Mouse (Mus musculus): ENCODE results near the gene Ldhb. TPM values are rescaled to one million over a fixed set of nuclear protein-coding genes. Genes with fewer than 3 reads are reported as not detected.
"Not testable (repeated sequence)": the region's sequence is repeated elsewhere in the genome, so short reads cannot be mapped to it uniquely, and the experiment has no call there.

Ldhb gene
- polyA plus RNA-seq, 1 experiment from 2014 or later = 19.7 TPM

DNA sequence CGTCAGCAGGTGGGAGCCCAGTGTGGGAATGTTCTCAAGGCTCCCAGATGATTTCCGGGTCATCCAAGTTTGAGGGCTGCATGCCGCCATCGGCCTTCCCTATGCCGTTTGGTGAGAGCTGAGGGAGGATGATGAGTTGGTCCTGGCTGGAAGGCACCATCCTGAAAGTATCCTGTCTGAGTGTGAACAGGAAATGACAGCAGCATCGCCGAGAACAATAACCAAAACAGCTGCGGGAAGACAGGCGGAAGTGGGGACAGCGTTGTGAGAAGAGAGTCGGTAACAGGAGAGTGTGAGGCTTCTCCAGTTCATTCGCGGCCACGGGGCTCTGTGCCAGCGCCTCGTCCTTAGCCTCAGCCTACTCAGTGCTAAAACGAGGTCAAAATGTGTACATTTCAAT, 30.7 kb upstream of the Ldhb start:
- no peaks in the 10 kb centered on the region for H3K4me1 ChIP-seq (replicated peaks)
- H3K9me3 ChIP-seq (replicated peaks) = no peaks in the 10 kb centered on the region
- no peak overlapping the region for H3K27ac ChIP-seq (replicated peaks)
- ATAC-seq (ENCODE audit: insufficient read depth) = peak; percentile 15; the same call in 1 of the 2 replicates
- no peaks in the 10 kb centered on the region for H3K36me3 ChIP-seq (replicated peaks)
- H3K4me2 ChIP-seq = no peak overlapping the region
- H3K9ac ChIP-seq = no peak overlapping the region
- no peak overlapping the region for H3K4me3 ChIP-seq (replicated peaks)
- 33% methylated on average over 17 of the region's 17 CpGs for WGBS (ENCODE audit: insufficient replicate concordance)
- no peaks in the 10 kb centered on the region for H3K27me3 ChIP-seq

DNA sequence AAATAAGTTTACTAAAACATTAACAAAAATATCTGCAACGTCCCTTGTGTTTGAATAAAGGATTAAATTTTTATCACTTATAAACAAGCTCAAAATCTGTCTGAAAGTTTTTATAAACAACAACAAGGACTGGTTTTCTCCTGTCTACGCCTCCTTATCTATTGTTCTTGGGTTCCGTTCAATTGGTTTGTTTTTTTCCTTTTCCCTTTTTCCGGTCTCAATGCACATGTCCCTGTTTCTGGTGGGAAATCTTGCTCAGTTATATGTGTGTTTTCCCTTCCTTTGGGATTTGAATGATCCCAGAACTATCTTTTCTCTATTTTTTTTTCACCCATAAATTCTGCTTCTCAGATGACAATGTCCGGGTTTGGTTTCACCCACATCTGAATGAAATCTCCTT, 25.7 kb upstream of the Ldhb start:
- H3K9me3 ChIP-seq (replicated peaks) = no peaks in the 10 kb centered on the region
- H3K36me3 ChIP-seq (replicated peaks) = no peaks in the 10 kb centered on the region
- no peaks in the 10 kb centered on the region for H3K27me3 ChIP-seq
- H3K4me3 ChIP-seq (replicated peaks) = no peak overlapping the region
- no peak overlapping the region for H3K9ac ChIP-seq
- whole genome bisulfite sequencing (ENCODE audit: insufficient replicate concordance) = 62% methylated on average over 5 of the region's 5 CpGs
- H3K4me1 ChIP-seq (replicated peaks) = peaks cover 16% of the 10 kb centered on the region; the same call in 1 of the 2 replicates
- no peak overlapping the region for H3K4me2 ChIP-seq
- no peak overlapping the region for H3K27ac ChIP-seq (replicated peaks)
- ATAC-seq (ENCODE audit: insufficient read depth) = no peak

DNA sequence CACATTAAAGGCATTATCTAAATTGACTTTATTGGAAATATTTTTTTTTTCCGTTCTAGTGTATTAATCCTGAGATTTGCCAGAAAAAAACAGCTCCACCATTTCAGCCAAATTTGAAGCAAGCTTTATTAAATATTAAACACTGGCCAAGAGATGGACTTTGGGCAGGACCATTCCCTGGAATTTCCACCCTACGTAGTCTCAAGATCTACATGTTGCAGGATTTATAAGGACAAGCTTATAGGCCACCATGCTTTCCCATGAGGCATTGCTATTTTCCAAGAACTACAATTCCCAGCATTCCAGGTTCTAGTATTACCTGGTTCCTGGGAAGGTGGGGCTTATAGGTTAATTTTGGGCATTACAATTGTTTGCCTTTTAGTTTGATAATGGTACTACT, 24.9 kb upstream of the Ldhb start:
- H3K9ac ChIP-seq = no peak overlapping the region
- 82% methylated on average over 2 of the region's 2 CpGs for WGBS (ENCODE audit: insufficient replicate concordance)
- no peak for ATAC-seq (ENCODE audit: insufficient read depth)
- no peaks in the 10 kb centered on the region for H3K9me3 ChIP-seq (replicated peaks)
- H3K4me2 ChIP-seq = no peak overlapping the region
- no peaks in the 10 kb centered on the region for H3K36me3 ChIP-seq (replicated peaks)
- H3K27ac ChIP-seq (replicated peaks) = no peak overlapping the region
- peaks cover 16% of the 10 kb centered on the region; the same call in 1 of the 2 replicates for H3K4me1 ChIP-seq (replicated peaks)
- H3K27me3 ChIP-seq = no peaks in the 10 kb centered on the region
- no peak overlapping the region for H3K4me3 ChIP-seq (replicated peaks)

DNA sequence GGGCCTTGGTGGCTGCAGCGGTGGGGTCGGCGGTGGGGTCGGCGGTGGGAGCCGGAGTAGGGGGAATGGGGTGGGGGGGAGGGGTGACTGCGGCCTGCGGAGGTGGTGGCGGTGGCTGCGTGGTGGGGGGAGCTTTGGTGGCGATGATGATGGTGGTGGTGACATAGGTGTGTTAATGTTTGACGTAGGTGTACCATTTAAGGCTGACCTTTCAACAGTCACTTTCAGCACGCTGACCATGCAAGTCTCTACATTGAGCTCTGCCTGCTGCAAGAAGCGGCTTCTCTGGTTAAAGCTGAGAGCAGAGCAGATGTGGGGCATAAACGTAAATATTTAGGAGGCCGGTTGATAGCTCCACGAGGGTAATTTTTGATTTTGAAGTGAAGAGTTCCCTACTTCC, 24.4 kb upstream of the Ldhb start:
- H3K27me3 ChIP-seq = no peaks in the 10 kb centered on the region
- no peak overlapping the region for H3K27ac ChIP-seq (replicated peaks)
- peaks cover 16% of the 10 kb centered on the region; the same call in 1 of the 2 replicates for H3K4me1 ChIP-seq (replicated peaks)
- no peaks in the 10 kb centered on the region for H3K9me3 ChIP-seq (replicated peaks)
- no peak overlapping the region for H3K4me3 ChIP-seq (replicated peaks)
- 82% methylated on average over 17 of the region's 17 CpGs for WGBS (ENCODE audit: insufficient replicate concordance)
- ATAC-seq (ENCODE audit: insufficient read depth) = no peak
- no peak overlapping the region for H3K4me2 ChIP-seq
- H3K36me3 ChIP-seq (replicated peaks) = no peaks in the 10 kb centered on the region
- no peak overlapping the region for H3K9ac ChIP-seq

DNA sequence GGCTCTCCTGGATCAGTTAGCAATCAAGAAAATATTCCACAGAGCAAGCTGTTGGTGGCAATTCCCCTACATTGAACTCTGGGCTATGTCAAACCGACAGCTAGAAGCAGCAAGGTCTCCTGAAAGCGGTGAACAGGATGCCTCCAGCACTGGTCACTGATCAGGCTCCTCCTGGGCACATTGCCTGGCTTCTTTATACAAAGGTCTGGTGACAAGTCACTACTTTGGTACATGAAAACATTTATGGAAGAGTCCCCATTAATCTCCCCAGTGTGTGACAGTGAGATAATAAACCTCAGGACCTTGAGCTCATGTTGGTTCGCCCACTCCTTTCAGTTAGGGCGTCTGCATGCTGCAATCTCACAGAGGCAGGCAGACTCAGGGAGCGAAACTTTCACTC, 22.6 kb upstream of the Ldhb start:
- no peaks in the 10 kb centered on the region for H3K36me3 ChIP-seq (replicated peaks)
- H3K9me3 ChIP-seq (replicated peaks) = no peaks in the 10 kb centered on the region
- WGBS (ENCODE audit: insufficient replicate concordance) = 35% methylated on average over 5 of the region's 5 CpGs
- no peak overlapping the region for H3K9ac ChIP-seq
- no peak overlapping the region for H3K4me3 ChIP-seq (replicated peaks)
- ATAC-seq (ENCODE audit: insufficient read depth) = peak; percentile 70
- H3K4me1 ChIP-seq (replicated peaks) = peaks cover 16% of the 10 kb centered on the region; the same call in 1 of the 2 replicates
- no peak overlapping the region for H3K4me2 ChIP-seq
- no peak overlapping the region for H3K27ac ChIP-seq (replicated peaks)
- no peaks in the 10 kb centered on the region for H3K27me3 ChIP-seq

DNA sequence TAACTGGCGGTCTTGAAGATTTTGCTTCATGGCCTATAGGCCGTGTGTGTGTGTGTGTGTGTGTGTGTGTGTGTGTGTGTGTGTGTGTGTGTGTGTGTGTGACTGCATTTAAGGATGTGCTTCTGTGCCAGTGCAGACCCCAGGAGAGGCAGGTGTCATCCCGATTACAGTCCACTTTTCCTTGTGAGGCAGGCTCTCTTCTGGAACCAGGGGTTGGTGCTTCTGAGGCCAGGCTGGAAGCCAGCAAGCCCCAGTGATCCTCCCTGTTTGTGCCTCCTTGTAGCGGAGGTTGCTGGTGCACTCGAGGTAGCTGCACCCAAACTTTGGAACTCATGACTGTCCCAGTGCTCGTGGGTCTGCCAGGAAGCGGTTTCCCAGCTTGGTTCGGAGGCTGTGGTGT, 21.9 kb upstream of the Ldhb start:
- Histone ChIP-seq H3K27me3 (no peaks in the 10 kb centered on the region), H3K36me3 (replicated peaks) (no peaks in the 10 kb centered on the region), H3K4me1 (replicated peaks) (peaks cover 16% of the 10 kb centered on the region; the same call in 1 of the 2 replicates), H3K4me2 (no peak overlapping the region), H3K9ac (no peak overlapping the region), H3K9me3 (replicated peaks) (no peaks in the 10 kb centered on the region), H3K4me3 (replicated peaks) (no peak overlapping the region), H3K27ac (replicated peaks) (no peak overlapping the region)
- ATAC-seq (ENCODE audit: insufficient read depth) = no peak
- 66% methylated on average over 8 of the region's 8 CpGs for WGBS (ENCODE audit: insufficient replicate concordance)

DNA sequence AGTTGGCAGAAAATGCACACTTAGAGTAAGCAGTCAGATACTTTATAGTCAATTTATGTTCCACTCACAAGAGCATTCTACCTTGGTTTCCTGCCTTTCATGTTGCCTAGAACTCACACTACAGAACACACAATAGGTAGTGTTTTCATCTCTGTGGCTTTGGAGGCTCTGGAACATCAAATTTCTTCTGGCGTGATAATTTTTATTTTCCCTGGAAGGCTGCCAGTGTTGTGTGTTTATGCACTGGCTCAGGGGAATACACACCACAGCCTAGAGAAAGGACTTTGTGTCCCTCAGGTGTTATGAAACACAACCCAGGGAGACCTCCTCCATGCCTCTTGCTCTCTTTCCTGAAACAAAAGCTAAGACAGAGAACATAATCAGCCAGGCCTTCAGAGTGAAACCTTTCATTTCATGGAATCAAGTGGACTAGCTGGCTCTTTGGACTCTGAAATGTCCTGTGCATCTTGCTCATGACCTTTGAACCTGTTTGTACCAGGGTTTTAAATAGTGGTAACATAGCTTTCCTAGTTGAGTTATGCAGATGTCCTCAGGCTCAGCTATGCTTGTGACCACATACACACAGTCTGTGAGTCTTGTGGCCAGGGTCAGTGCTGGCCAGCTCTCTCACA, 20.3 kb upstream of the Ldhb start:
- no peak overlapping the region for H3K27ac ChIP-seq (replicated peaks)
- 39% methylated on average over 1 of the region's 1 CpGs for WGBS (ENCODE audit: insufficient replicate concordance)
- no peak for ATAC-seq (ENCODE audit: insufficient read depth)

DNA sequence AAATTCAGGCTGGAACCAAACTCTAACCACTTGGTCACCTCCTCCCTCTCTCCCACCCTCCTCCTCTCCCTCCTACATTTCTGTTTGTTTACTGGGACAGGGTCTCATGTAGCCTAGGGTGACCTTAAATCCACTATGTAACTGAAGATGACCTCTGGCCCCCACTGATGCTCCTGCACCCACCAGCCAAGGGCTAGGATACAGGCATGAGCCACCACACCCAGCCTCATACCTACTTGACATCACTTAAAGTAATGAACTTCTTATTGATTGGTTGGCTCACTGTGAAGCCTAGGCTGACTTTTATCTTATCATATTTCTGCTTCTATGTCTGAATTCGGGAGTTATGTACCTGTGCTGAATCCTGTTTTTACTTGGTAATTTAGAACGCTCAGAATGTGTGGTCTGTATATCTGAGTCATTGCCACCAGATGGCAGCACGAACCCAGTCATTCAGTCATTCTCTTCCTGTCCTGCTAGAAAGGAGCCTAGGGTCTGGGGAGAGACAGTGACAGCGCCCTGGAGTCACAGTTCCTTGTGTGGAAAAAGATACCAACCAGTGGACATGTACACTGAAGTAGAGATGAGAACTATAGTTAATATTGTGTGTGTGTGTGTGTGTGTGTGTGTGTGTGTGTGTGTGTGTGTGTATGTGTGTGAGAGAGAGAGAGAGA, 17.0 kb upstream of the Ldhb start:
- H3K36me3 ChIP-seq (replicated peaks) = no peaks in the 10 kb centered on the region
- H3K9me3 ChIP-seq (replicated peaks) = no peaks in the 10 kb centered on the region
- no peaks in the 10 kb centered on the region for H3K27me3 ChIP-seq
- no peak overlapping the region for H3K27ac ChIP-seq (replicated peaks)
- peaks cover under 1% of the 10 kb centered on the region; the same call in 1 of the 2 replicates for H3K4me1 ChIP-seq (replicated peaks)
- 2% methylated on average over 4 of the region's 4 CpGs for WGBS (ENCODE audit: insufficient replicate concordance)
- no peak for ATAC-seq (ENCODE audit: insufficient read depth)
- H3K4me2 ChIP-seq = no peak overlapping the region
- no peak overlapping the region for H3K9ac ChIP-seq
- no peak overlapping the region for H3K4me3 ChIP-seq (replicated peaks)

More for the DNA sequence above, 20.3 kb upstream of the Ldhb start:
- Histone ChIP-seq H3K4me3 (replicated peaks) (no peak overlapping the region), H3K9me3 (replicated peaks) (no peaks in the 10 kb centered on the region), H3K4me1 (replicated peaks) (peaks cover 16% of the 10 kb centered on the region; the same call in 1 of the 2 replicates), H3K9ac (no peak overlapping the region), H3K36me3 (replicated peaks) (no peaks in the 10 kb centered on the region), H3K4me2 (no peak overlapping the region), H3K27me3 (no peaks in the 10 kb centered on the region)

DNA sequence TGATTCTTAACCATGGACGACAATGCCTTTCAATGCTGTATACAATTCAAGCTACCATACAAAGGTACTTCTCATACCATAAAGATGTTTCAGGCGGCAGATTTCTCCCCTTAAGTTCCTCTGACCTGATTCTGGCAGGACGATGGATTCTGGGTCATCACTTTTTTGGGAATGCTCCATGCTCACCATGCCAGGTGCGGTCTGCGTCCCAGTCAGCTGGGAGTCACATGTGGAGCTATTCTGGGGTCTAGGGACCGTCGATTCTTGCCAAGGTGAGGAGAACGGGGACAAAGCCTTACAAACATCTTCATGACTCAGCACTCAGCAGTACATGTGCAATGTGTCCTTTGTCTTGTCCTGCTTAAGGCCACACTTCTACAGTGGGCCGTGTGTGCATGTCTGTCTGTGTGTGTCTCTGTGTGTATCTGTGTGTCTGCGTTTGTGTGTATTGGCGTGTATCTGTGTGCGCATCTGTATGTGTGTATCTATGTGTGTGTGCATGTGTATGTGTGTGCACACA, 13.9 kb upstream of the Ldhb start:
- H3K4me3 ChIP-seq (replicated peaks) = no peak overlapping the region
- no peaks in the 10 kb centered on the region for H3K36me3 ChIP-seq (replicated peaks)
- WGBS (ENCODE audit: insufficient replicate concordance) = 63% methylated on average over 12 of the region's 12 CpGs
- no peaks in the 10 kb centered on the region for H3K4me1 ChIP-seq (replicated peaks)
- no peak overlapping the region for H3K9ac ChIP-seq
- H3K4me2 ChIP-seq = no peak overlapping the region
- no peak overlapping the region for H3K27ac ChIP-seq (replicated peaks)
- H3K9me3 ChIP-seq (replicated peaks) = no peaks in the 10 kb centered on the region
- ATAC-seq (ENCODE audit: insufficient read depth) = no peak
- no peaks in the 10 kb centered on the region for H3K27me3 ChIP-seq

DNA sequence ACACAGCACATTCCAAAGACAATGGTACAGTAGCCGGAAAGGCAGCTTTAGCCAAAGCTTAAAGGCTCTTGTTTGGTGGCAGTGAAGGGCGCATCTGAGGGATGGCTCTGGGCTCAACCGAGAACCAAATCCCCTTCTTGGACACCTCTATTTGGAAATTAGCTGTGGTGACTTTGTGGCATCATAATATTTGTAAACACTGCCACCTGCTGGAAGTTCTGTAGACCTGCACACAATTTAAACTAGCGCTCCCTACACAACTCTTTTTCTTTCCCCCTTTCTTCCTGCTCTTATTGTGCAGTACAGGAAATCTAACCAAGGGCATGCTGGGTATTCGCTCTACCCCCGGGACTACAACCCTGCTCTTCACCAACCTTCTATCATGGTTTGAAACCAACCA, 11.4 kb upstream of the Ldhb start:
- Histone ChIP-seq H3K4me2 (no peak overlapping the region), H3K9me3 (replicated peaks) (no peaks in the 10 kb centered on the region), H3K27ac (replicated peaks) (no peak overlapping the region), H3K4me3 (replicated peaks) (no peak overlapping the region), H3K27me3 (no peaks in the 10 kb centered on the region), H3K4me1 (replicated peaks) (no peaks in the 10 kb centered on the region), H3K9ac (no peak overlapping the region), H3K36me3 (replicated peaks) (no peaks in the 10 kb centered on the region)
- ATAC-seq (ENCODE audit: insufficient read depth) = no peak
- 7% methylated on average over 6 of the region's 6 CpGs for whole genome bisulfite sequencing (ENCODE audit: insufficient replicate concordance)

DNA sequence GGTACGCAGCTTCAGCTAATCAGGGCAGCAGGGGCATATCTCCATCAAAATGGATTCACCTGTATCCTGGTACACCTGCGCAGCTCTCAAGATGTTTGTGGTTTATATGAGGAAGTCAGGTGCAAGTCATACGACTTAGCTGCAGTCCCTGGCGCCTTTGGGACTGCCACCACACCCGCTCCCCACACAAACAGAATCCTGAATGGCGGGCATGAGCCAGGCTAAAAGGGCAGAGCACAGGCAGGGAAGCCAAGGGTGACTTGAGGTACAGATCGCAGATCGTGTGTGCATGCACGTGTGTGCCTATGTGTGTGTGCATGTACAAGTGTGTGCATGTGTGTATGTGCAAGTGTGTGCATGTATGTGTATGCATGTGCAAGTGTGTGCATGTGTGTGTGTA, 7.6 kb upstream of the Ldhb start:
- not testable (repeated sequence) for H3K36me3 ChIP-seq (replicated peaks); ATAC-seq (ENCODE audit: insufficient read depth)
- WGBS (ENCODE audit: insufficient replicate concordance) = 56% methylated on average over 9 of the region's 9 CpGs

More for the DNA sequence above, 7.6 kb upstream of the Ldhb start:
- not testable (repeated sequence) for H3K27ac ChIP-seq (replicated peaks); H3K4me2 ChIP-seq; H3K27me3 ChIP-seq; H3K9ac ChIP-seq; H3K9me3 ChIP-seq (replicated peaks); H3K4me3 ChIP-seq (replicated peaks); H3K4me1 ChIP-seq (replicated peaks)
